Mouse (Mus musculus): Measurements from ENCODE around the gene Gm45140.

Gm45140 gene

GRCm38 (mm10) chr6:87842254-87842653 is 6.7 kb upstream of the Gm45140 start:
- no peak for DNase-seq

GRCm38 (mm10) chr6:87841635-87842034 is 6.0 kb upstream of the Gm45140 start:
- no peak for DNase-seq

- DNase-seq = no peak
Measured at GRCm38 (mm10) chr6:87839797-87840341, 4.3 kb upstream of the Gm45140 start.

GRCm38 (mm10) chr6:87838551-87839197 is 3.1 kb upstream of the Gm45140 start, which contains the start of gene Isy1:
Isy1 (minus strand) TSS chr6:87838798.
- peak; percentile 97 for DNase-seq

- no peak for DNase-seq
Measured at GRCm38 (mm10) chr6:87820366-87820765, 15.2 kb downstream of the Gm45140 start.

GRCm38 (mm10) chr6:87814486-87814885 is 21.1 kb downstream of the Gm45140 start:
- DNase-seq = no peak

GRCm38 (mm10) chr6:87812656-87813055 is 22.9 kb downstream of the Gm45140 start:
- DNase-seq = no peak

- DNase-seq = peak; percentile 90
Measured at GRCm38 (mm10) chr6:87811675-87812338, 23.8 kb downstream of the Gm45140 start, which contains the start of gene Rab43. Rab43 (minus strand) TSS chr6:87812164.

GRCm38 (mm10) chr6:87810713-87811669 is 24.6 kb downstream of the Gm45140 start:
- DNase-seq = peak; percentile 52

- DNase-seq = no peak
Measured at GRCm38 (mm10) chr6:87810311-87810710, 25.3 kb downstream of the Gm45140 start.

GRCm38 (mm10) chr6:87809651-87810161 is 25.9 kb downstream of the Gm45140 start:
- no peak for DNase-seq

- no peak for DNase-seq
Measured at GRCm38 (mm10) chr6:87809144-87809543, 26.5 kb downstream of the Gm45140 start.

- DNase-seq = no peak
Measured at GRCm38 (mm10) chr6:87808521-87808920, 27.1 kb downstream of the Gm45140 start.

GRCm38 (mm10) chr6:87807735-87808440 is 27.7 kb downstream of the Gm45140 start:
- no peak for DNase-seq

GRCm38 (mm10) chr6:87806857-87807256 is 28.7 kb downstream of the Gm45140 start:
- DNase-seq = no peak

- DNase-seq = no peak
Measured at GRCm38 (mm10) chr6:87806028-87806427, 29.6 kb downstream of the Gm45140 start.

GRCm38 (mm10) chr6:87805448-87805847 is 30.1 kb downstream of the Gm45140 start:
- no peak for DNase-seq

- no peak for DNase-seq
Measured at GRCm38 (mm10) chr6:87804886-87805285, 30.7 kb downstream of the Gm45140 start.

GRCm38 (mm10) chr6:87804036-87804435 is 31.6 kb downstream of the Gm45140 start:
- no peak for DNase-seq

GRCm38 (mm10) chr6:87802462-87802861 is 33.1 kb downstream of the Gm45140 start:
- DNase-seq = no peak

GRCm38 (mm10) chr6:87799576-87799975 is 36.0 kb downstream of the Gm45140 start:
- DNase-seq = no peak

- DNase-seq = no peak
Measured at GRCm38 (mm10) chr6:87797321-87797720, 38.3 kb downstream of the Gm45140 start.
